Mouse (Mus musculus): ENCODE data around the gene Fetub. TPM values are rescaled to one million over a fixed set of nuclear protein-coding genes. Genes with fewer than 3 reads are reported as not detected.

Gene Fetub
- total and polyA plus RNA-seq, 2 experiments = 107 to 419 TPM

- 37% methylated on average over 5 of the region's 5 CpGs for whole genome bisulfite sequencing
- H3K27me3 ChIP-seq (ENCODE audit: control insufficient read depth, insufficient read depth, low read length) = no peaks in the 10 kb centered on the region
- H3K36me3 ChIP-seq (ENCODE audit: control insufficient read depth, insufficient read depth, low read length) = no peaks in the 10 kb centered on the region
- H3K9ac ChIP-seq (ENCODE audit: low read depth, low read length) = peak overlapping the region; percentile 82
- peak overlapping the region; percentile 86 for H3K27ac ChIP-seq (replicated peaks; ENCODE audit: insufficient read depth, low read depth, low read length)
- H3K4me3 ChIP-seq (ENCODE audit: insufficient read depth, low read depth, low read length) = peak overlapping the region; percentile 48
- no peaks in the 10 kb centered on the region for H3K79me2 ChIP-seq (ENCODE audit: control insufficient read depth, insufficient read depth, low read length)
- DNase-seq (ENCODE audit: extremely low read depth, low read depth, low spot score) = peak; percentile 54
- H3K4me1 ChIP-seq (ENCODE audit: control insufficient read depth, insufficient read depth, low read length) = peaks cover 5% of the 10 kb centered on the region
- TF ChIP-seq POLR2A (IDR thresholded peaks at IDR 0.05; ENCODE audit: extremely low read depth, insufficient read depth, low read length) (no peak), CTCF (IDR thresholded peaks at IDR 0.05; ENCODE audit: low read depth, low read length) (no peak)
Measured at GRCm38 (mm10) chr16:22921761-22922160, 3.6 kb downstream of the Fetub start.

- no peak overlapping the region; the same call in 1 of the 2 replicates for H3K9ac ChIP-seq (ENCODE audit: low read depth, low read length)
- H3K27me3 ChIP-seq (ENCODE audit: control insufficient read depth, insufficient read depth, low read length) = no peaks in the 10 kb centered on the region
- H3K4me1 ChIP-seq (ENCODE audit: control insufficient read depth, insufficient read depth, low read length) = peaks cover 5% of the 10 kb centered on the region
- H3K27ac ChIP-seq (replicated peaks; ENCODE audit: insufficient read depth, low read depth, low read length) = peak overlapping the region; percentile 86
- no peaks in the 10 kb centered on the region for H3K79me2 ChIP-seq (ENCODE audit: control insufficient read depth, insufficient read depth, low read length)
- DNase-seq (ENCODE audit: extremely low read depth, low read depth, low spot score) = peak; percentile 100
- 23% methylated on average over 4 of the region's 4 CpGs for WGBS
- TF ChIP-seq POLR2A (IDR thresholded peaks at IDR 0.05; ENCODE audit: extremely low read depth, insufficient read depth, low read length) (no peak), CTCF (IDR thresholded peaks at IDR 0.05; ENCODE audit: low read depth, low read length) (no peak)
- H3K4me3 ChIP-seq (ENCODE audit: insufficient read depth, low read depth, low read length) = peak overlapping the region; percentile 48; the same call in 1 of the 2 replicates
- H3K36me3 ChIP-seq (ENCODE audit: control insufficient read depth, insufficient read depth, low read length) = no peaks in the 10 kb centered on the region
Measured at GRCm38 (mm10) chr16:22922433-22922832, 4.3 kb downstream of the Fetub start.

GRCm38 (mm10) chr16:22929575-22929974, 11.4 kb downstream of the Fetub start:
- Histone ChIP-seq H3K36me3 (ENCODE audit: control insufficient read depth, insufficient read depth, low read length) (peaks cover 27% of the 10 kb centered on the region), H3K4me1 (ENCODE audit: control insufficient read depth, insufficient read depth, low read length) (no peaks in the 10 kb centered on the region; the same call in 1 of the 2 replicates), H3K79me2 (ENCODE audit: control insufficient read depth, insufficient read depth, low read length) (no peaks in the 10 kb centered on the region), H3K27me3 (ENCODE audit: control insufficient read depth, insufficient read depth, low read length) (no peaks in the 10 kb centered on the region), H3K9ac (ENCODE audit: low read depth, low read length) (no peak overlapping the region), H3K4me3 (ENCODE audit: insufficient read depth, low read depth, low read length) (no peak overlapping the region), H3K27ac (replicated peaks; ENCODE audit: insufficient read depth, low read depth, low read length) (no peak overlapping the region)
- TF ChIP-seq CTCF (IDR thresholded peaks at IDR 0.05; ENCODE audit: low read depth, low read length) (no peak), POLR2A (IDR thresholded peaks at IDR 0.05; ENCODE audit: extremely low read depth, insufficient read depth, low read length) (no peak)
- WGBS = 41% methylated on average over 6 of the region's 6 CpGs
- DNase-seq (ENCODE audit: extremely low read depth, low read depth, low spot score) = no peak

- Histone ChIP-seq H3K36me3 (ENCODE audit: control insufficient read depth, insufficient read depth, low read length) (peaks cover 40% of the 10 kb centered on the region), H3K4me1 (ENCODE audit: control insufficient read depth, insufficient read depth, low read length) (no peaks in the 10 kb centered on the region; the same call in 1 of the 2 replicates), H3K27ac (replicated peaks; ENCODE audit: insufficient read depth, low read depth, low read length) (no peak overlapping the region), H3K79me2 (ENCODE audit: control insufficient read depth, insufficient read depth, low read length) (no peaks in the 10 kb centered on the region), H3K27me3 (ENCODE audit: control insufficient read depth, insufficient read depth, low read length) (no peaks in the 10 kb centered on the region), H3K9ac (ENCODE audit: low read depth, low read length) (no peak overlapping the region), H3K4me3 (ENCODE audit: insufficient read depth, low read depth, low read length) (no peak overlapping the region)
- WGBS = 88% methylated on average over 11 of the region's 11 CpGs
- no peak for DNase-seq (ENCODE audit: extremely low read depth, low read depth, low spot score)
- no peak for TF ChIP-seq POLR2A (IDR thresholded peaks at IDR 0.05; ENCODE audit: extremely low read depth, insufficient read depth, low read length)
- TF ChIP-seq CTCF (IDR thresholded peaks at IDR 0.05; ENCODE audit: low read depth, low read length) = no peak
Measured at GRCm38 (mm10) chr16:22931431-22932200, 13.5 kb downstream of the Fetub start.

GRCm38 (mm10) chr16:22937631-22938030, 19.5 kb downstream of the Fetub start:
- no peaks in the 10 kb centered on the region for H3K27me3 ChIP-seq (ENCODE audit: control insufficient read depth, insufficient read depth, low read length)
- H3K36me3 ChIP-seq (ENCODE audit: control insufficient read depth, insufficient read depth, low read length) = peaks cover 57% of the 10 kb centered on the region
- H3K9ac ChIP-seq (ENCODE audit: low read depth, low read length) = no peak overlapping the region
- no peak overlapping the region for H3K27ac ChIP-seq (replicated peaks; ENCODE audit: insufficient read depth, low read depth, low read length)
- 79% methylated on average over 12 of the region's 12 CpGs for WGBS
- no peaks in the 10 kb centered on the region for H3K79me2 ChIP-seq (ENCODE audit: control insufficient read depth, insufficient read depth, low read length)
- DNase-seq (ENCODE audit: extremely low read depth, low read depth, low spot score) = peak; percentile 59
- TF ChIP-seq POLR2A (IDR thresholded peaks at IDR 0.05; ENCODE audit: extremely low read depth, insufficient read depth, low read length) (no peak), CTCF (IDR thresholded peaks at IDR 0.05; ENCODE audit: low read depth, low read length) (no peak)
- no peaks in the 10 kb centered on the region for H3K4me1 ChIP-seq (ENCODE audit: control insufficient read depth, insufficient read depth, low read length)
- no peak overlapping the region for H3K4me3 ChIP-seq (ENCODE audit: insufficient read depth, low read depth, low read length)

- Histone ChIP-seq H3K27ac (replicated peaks; ENCODE audit: insufficient read depth, low read depth, low read length) (no peak overlapping the region), H3K9ac (ENCODE audit: low read depth, low read length) (no peak overlapping the region), H3K4me3 (ENCODE audit: insufficient read depth, low read depth, low read length) (no peak overlapping the region), H3K27me3 (ENCODE audit: control insufficient read depth, insufficient read depth, low read length) (no peaks in the 10 kb centered on the region), H3K4me1 (ENCODE audit: control insufficient read depth, insufficient read depth, low read length) (no peaks in the 10 kb centered on the region), H3K79me2 (ENCODE audit: control insufficient read depth, insufficient read depth, low read length) (no peaks in the 10 kb centered on the region), H3K36me3 (ENCODE audit: control insufficient read depth, insufficient read depth, low read length) (peaks cover 51% of the 10 kb centered on the region)
- no peak for DNase-seq (ENCODE audit: extremely low read depth, low read depth, low spot score)
- WGBS = 89% methylated on average over 2 of the region's 2 CpGs
- TF ChIP-seq POLR2A (IDR thresholded peaks at IDR 0.05; ENCODE audit: extremely low read depth, insufficient read depth, low read length) (no peak), CTCF (IDR thresholded peaks at IDR 0.05; ENCODE audit: low read depth, low read length) (no peak)
Measured at GRCm38 (mm10) chr16:22938541-22938940, 20.4 kb downstream of the Fetub start.
